Mouse (Mus musculus): Measurements from ENCODE around the gene Rtn3.

Gene Rtn3

GRCm38 (mm10) chr19:7492682-7493081 is 9.6 kb upstream of the Rtn3 start:
- in situ Hi-C loops (cut with MboI, MseI), result loop anchor here (25.0 kb wide), 1 partner anchor 1220 kb away; the partner anchor contains the start of gene Slc3a2

DNA sequence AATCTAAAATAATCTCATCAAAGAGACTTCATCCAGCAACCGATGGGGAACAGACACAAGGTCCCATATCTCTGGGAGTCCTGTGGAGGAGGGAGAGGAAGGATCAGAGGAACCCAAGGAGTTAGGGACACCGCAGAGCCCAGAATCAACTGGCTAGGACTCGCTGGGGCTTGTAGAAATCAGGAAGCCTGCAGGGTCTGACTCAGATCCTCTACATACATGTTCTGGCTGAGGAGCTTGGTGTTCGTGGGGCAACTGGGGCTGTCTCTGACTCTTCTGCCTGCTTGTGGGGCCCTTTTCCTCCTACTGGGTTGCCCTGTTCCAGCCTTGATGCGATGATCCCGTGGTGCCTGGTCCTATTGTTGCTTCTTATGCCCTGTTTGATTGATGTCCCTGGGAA is 8.9 kb upstream of the Rtn3 start:
- in situ Hi-C loops (cut with MboI, MseI), result loop anchor here (25.0 kb wide), 1 partner anchor 1220 kb away; the partner anchor contains the start of gene Slc3a2

DNA sequence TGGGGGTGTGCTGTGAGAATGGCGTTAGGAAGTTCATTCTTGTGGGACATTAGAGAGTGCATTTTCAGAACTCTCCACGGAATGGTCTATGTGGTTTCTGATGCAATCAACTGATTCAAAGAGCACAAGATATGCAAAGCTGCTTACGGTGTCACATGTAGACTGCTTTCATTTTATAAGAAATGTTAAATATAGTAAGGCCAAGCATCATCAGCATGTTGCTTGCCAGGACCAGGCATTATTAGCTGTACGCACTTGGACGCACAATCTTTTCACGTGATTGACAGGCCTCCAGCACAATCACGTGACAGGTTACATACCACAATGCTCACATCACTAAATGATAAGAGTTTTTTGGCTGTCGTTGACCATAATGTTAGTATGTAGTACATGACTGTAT is 4.6 kb upstream of the Rtn3 start:
- in situ Hi-C loops (cut with MboI, MseI), result loop anchor here (25.0 kb wide), 1 partner anchor 1225 kb away; the partner anchor contains the start of gene Slc3a2

GRCm38 (mm10) chr19:7484076-7484475 is 995 bp upstream of the Rtn3 start:
- in situ Hi-C loops (cut with MboI, MseI), result loop anchor here (25.0 kb wide), 1 partner anchor 1228 kb away; the partner anchor contains the start of gene Slc3a2

DNA sequence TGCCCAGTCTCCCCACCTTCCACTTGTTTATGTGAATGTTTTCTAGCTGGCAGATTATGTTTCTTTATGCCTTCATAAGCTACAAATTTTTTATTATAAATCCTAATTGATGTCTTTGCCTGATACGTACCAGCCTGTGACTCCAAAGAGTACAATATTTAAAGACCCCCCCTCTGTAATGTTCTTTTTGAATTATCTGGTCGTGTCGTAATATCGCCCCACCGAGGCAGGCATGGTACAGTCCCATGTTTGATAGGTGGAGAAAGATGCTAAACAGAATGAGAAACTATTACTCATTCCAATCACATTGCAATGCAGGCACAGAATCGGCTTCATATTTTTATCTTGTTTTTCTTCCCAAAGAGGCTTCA is 416 bp upstream of the Rtn3 start:
- in situ Hi-C loops (cut with MboI, MseI), result loop anchor here (25.0 kb wide), 1 partner anchor 1229 kb away; the partner anchor contains the start of gene Slc3a2

GRCm38 (mm10) chr19:7482266-7482598 is 849 bp downstream of the Rtn3 start:
- in situ Hi-C loops (cut with MboI, MseI), result loop anchor here (25.0 kb wide), 1 partner anchor 1230 kb away; the partner anchor contains the start of gene Slc3a2

- in situ Hi-C loops (cut with MboI, MseI), result loop anchor here (25.0 kb wide), 1 partner anchor 1231 kb away; the partner anchor contains the start of gene Slc3a2
Measured at GRCm38 (mm10) chr19:7481541-7482265, 1.4 kb downstream of the Rtn3 start.

DNA sequence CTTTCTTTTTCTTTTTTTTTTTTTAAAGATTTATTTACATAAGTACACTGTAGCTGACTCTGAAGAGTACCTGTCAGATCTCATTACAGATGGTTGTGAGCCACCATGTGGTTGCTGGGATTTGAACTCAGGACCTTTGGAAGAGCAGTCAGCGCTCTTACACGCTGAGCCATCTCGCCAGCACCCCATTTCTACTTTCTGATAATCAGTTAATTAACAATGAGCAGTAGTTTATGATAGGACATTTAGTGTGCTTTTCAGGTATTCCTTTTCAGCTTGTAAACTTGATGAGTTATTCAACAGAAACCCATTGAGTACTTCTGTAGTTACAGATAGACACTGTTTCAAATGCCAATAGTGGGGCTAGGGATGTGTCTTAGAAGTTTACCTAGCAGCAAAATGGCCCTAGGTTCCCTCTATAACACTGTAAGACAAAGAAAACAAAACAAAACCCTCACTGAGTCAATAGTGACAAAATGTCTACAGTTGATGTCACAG is 3.3 kb downstream of the Rtn3 start:
- in situ Hi-C loops (cut with MboI, MseI), result loop anchor here (25.0 kb wide), 1 partner anchor 1233 kb away; the partner anchor contains the start of gene Slc3a2

- in situ Hi-C loops (cut with MboI, MseI), result no loop called here
Measured at GRCm38 (mm10) chr19:7470643-7471042, 12.4 kb downstream of the Rtn3 start.

DNA sequence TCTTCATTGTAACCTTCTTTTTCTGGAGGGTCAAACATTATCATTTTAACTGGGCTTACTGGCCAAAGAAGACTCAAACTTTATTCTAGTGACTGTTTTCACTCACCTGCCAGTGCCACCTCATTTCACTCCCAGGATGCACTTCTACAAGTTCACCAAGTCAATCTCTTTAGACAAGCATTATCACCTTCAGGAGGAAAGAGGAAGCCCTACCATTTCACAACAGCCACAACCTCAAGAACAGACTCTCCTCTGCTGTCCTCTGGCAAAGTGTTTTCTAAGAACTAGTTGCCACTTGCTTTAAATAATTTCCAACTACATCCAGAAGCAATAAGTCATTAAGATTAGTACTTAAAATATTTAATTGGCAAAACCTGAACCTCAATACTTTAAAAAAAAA is 15.2 kb downstream of the Rtn3 start:
- in situ Hi-C loops (cut with MboI, MseI), result no loop called here

DNA sequence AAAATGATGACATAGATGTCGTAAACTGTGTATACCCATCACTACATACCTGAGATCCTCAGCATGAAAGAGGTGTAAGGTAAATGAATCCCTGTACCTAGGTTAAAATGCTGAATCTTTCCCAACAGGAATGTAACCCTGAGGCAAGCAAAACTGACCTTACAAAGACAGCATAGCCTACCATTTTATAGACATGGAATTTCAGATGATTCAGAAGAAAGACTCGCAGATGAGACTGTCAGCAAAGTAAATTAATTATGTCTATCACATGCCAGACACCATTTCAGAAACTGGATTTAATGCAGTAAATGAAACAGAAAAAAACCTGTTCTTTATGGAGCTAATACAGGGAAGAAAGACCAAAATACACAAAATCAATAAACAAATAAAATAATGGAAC is 23.7 kb downstream of the Rtn3 start:
- in situ Hi-C loops (cut with MboI, MseI), result no loop called here

DNA sequence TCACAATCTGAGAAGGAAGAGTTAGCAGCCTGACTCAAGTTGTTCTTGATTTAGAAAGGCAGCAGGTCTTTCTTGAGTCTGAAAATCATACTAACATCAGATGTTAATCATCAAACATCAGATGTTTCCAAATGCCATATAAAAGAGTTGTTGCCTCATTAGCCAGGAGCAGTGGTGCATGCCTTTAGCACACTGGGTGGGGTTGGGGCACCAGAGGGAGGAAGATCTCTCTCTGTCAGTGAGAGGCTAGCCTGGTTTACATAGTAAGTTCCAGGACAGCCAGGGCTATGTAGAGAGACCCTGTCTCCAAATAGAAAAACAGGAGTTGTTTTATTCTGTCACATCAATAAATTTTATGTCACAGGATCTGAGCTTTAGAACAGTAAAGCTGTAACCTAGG is 24.2 kb downstream of the Rtn3 start:
- in situ Hi-C loops (cut with MboI, MseI), result no loop called here

DNA sequence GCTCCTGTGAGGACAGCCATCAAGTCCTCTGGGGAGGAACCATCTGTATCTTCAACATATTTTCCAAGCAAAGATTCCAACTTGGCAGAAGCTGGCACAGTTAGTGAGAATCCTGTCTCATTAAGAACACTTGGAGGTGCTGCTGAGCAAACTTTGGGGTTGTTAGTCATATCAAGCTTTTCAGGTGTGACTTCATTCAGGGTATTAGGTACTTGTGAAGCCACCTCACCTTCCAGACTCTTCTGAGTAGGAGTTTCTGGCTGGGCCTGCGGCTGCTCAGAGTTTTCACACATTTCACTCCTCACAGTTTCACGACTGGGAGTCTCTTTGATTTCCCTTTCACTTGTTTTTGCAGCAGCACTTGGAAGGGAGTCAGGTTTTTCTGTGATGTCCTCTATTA is 26.3 kb downstream of the Rtn3 start:
- in situ Hi-C loops (cut with MboI, MseI), result no loop called here

DNA sequence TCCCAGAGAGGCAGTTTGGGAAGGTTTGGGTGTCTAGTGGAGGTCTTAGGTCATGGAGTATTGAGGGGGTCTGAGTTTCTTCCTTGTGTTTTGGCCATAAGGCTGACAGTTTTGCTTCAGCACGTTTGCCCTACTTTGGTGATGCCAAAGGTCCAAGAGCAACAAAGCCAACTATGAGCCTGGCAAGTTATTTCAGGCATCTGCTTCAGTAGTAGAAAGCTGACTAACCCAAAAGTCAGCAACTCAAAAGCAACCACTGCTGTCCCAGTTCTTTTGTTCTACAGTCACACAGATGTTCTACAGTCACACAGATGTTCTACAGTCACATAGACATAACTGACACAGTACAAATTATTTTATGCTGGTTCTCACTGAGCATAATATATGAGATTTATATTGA is 37.5 kb downstream of the Rtn3 start:
- in situ Hi-C loops (cut with MboI, MseI), result no loop called here

GRCm38 (mm10) chr19:7445105-7445504 is 38.0 kb downstream of the Rtn3 start:
- in situ Hi-C loops (cut with MboI, MseI), result no loop called here

- in situ Hi-C loops (cut with MboI, MseI), result no loop called here
Measured at GRCm38 (mm10) chr19:7441493-7441892, 41.6 kb downstream of the Rtn3 start.

- in situ Hi-C loops (cut with MboI, MseI), result no loop called here
Measured at GRCm38 (mm10) chr19:7438295-7438694, 44.8 kb downstream of the Rtn3 start.

GRCm38 (mm10) chr19:7436061-7436970 is 46.8 kb downstream of the Rtn3 start:
- in situ Hi-C loops (cut with MboI, MseI), result no loop called here

DNA sequence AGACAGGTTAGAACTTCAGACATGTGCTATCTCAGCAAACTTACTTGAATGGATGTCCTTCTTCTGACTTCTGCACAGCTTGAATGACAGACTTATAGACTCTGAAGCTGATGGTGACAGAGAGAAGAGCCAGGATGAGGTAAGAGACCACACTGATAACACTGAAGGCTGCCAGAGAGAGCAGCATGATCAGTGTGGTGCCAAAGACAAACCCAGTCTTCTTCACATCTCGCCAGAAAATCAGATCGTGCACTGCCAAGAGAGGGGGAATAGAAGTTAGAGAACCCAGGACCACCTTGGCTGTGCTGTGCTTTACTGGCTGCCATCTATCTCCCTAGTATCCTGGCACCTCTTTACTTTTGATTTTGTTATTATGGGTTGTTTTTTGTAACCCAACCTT is 48.2 kb downstream of the Rtn3 start:
- in situ Hi-C loops (cut with MboI, MseI), result no loop called here

GRCm38 (mm10) chr19:7425398-7425775 is 57.7 kb downstream of the Rtn3 start:
- in situ Hi-C loops (cut with MboI, MseI), result no loop called here

DNA sequence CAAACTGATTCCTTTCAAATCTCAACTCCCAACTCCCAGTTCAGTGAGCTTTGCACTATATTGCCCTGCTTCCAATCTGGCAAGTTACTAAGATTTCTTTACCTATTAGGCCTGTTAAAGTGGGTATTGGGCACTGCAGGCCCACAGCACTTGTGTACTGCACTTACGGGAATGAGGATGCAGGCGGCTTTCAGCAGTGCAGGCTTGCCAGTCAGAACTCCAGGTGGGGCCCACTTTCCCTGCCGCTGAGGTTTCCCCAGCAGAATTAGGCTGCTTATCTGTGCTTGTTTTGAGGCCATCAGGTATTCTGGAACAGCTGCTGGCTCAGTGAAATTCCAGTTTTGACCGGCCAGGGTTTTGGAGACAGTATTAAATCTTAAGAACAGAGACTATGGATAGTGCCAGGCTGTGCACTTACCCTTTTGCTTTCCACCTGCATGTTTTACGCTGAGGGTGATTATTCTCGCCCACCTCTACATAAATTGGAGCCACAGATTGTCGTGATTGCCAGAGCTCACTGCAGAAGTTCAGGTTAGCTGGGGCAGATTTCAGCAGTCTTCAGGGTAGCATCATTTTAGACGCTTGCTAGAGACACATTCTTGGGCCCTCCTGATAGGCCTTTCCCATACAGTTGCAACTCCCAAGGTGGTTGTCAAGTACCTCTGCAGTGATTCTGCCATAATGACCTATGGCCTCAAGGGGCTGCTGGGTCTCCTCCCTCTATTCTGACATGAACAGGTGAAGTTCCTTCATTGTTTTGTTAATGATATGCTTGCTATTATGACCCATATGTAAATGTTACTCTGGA is 58.3 kb downstream of the Rtn3 start:
- in situ Hi-C loops (cut with MboI, MseI), result loop anchor here (5.0 kb wide), 1 partner anchor 357 kb away; no protein-coding TSS in a partner anchor
